Mouse (Mus musculus) cerebellum, adult 18-20 months (tissue): ENCODE measurements around the gene Syn1.

ENCODE experiments used
- DNase-seq, 2 experiments: peaks; one replicate each; pipeline ENCODE4 v3.0.0; 2021

The Syn1 gene

DNA sequence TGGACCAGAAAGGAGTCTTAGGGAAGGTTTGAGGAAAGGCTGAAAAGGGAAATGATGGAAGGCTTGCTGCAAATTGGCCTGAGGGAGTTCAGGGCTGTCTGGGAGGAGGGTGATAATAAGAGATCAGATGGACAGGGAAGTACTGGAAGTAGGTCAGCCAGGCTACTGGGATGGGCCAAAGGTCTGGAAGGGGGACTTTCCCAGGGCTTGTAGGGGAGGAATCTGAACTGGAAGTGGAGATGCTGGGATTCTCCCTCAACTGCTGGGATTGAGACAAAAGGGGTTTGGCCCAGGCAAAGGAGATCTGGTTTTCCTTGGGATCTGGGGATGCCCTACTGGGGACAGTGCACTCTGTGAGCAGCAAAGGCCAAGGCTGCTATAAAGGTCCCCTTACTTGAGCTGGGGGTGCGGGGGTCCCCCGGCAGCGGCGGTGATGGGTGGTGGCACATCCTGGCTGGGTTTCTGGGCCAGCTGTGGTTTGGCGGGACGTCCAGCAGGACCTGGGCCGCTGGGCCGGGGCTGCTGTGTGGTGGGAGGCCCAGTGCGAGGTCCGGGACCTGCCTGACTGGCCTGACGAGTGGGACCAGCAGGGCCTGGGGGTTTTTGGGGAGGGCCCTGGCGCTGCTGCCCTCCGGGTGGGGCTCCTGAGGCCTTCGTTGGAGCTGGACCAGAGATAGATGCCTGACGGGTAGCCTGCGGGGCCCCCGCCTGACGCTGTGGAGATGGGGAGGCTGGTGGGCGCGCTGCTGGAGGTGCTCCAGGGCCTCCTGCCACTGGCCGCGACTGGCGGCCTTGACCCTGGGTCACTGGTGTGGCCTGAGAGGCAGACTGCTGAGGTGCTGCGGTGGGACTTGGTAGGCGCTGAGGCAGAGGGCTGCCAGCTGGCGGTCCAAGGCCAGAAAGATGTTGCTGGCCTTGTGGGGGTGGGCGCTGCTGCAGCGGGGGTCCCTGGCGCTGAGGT is 58.4 kb downstream of the Syn1 start:
- DNase-seq, result no peak

DNA sequence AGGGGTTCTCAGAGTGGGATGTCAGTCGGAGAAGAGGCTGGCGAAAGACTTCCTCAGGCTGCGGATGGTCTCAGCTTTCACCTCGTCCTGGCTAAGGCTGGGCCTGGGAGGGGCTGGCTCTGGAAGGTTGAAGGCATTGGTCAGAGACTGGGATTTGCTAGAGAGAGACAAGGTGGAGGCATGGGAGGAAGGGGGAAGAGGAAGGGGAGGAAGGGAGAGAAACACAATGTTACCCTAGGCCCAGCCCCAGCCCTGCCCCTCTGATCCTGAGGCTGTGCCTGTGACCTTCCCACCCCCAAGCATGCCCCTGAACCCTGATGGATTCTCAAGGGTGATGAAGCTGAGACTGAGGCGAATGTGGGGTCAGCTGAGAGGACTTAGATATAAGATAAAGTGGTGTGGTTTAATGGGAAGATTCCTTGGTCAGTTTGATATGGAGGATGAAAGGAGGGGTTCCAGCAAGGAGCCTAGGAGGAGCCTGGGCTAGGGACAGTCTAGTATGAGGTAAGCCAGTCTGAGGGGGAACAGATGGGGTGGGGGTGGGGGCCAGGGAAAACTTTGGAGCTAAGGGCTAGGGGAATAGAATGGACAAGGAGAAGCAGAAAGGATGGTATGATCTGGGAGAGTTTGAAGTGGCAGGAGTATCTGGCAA is 59.2 kb downstream of the Syn1 start:
- no peak for DNase-seq

DNA sequence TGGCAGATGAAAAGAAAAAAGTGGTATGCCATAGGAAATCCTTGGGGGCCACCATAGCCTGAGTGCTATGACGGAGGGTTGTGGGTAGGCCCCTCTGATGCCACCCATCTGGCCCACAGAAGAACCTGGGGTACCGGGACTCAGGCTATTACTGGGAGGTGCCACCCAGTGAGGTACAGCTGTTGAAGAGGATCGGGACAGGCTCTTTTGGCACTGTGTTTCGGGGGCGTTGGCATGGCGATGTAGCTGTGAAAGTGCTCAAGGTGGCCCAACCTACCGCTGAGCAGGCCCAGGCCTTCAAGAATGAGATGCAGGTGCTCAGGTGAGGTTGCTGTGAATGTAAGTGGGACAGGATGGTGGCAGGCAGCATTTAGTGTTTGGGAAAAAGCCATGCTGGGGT is 67.0 kb downstream of the Syn1 start:
- DNase-seq, result no peak

DNA sequence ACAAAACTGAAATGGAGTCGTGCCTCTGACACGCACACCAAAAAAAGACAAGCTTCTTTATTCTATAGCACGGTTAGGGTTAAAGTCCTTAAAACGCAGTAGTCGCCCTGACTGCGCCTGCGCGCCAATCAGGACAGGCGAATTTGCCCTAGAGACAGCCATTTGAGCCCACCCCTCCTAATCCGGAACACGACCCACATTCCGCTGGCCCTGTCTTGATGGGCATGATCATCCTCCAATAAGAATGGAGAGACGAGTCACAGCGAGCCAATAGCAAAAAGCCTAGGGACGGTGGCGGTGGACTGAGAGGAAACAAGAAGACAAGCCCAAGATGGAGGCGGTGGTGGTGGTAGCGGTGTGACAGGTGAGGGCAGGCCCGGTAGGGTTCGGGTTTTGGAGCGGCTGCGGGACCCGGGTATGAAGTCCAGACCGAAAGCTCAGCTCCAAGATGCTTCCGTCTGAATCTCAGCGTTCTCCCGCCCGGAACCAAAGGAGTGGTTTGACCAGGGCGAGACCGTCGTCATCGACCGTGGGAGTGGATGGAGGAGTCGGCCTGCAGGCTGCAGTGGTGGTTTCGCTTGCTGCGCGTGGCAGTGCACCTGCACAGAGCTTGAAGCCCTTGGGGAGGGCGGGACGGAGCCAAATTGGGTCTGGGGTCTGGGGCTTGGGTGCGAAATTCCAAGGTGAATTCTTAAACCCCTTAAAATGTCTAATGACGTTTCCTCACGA is 72.4 kb downstream of the Syn1 start:
- peak; percentile 88 to 93 for DNase-seq

DNA sequence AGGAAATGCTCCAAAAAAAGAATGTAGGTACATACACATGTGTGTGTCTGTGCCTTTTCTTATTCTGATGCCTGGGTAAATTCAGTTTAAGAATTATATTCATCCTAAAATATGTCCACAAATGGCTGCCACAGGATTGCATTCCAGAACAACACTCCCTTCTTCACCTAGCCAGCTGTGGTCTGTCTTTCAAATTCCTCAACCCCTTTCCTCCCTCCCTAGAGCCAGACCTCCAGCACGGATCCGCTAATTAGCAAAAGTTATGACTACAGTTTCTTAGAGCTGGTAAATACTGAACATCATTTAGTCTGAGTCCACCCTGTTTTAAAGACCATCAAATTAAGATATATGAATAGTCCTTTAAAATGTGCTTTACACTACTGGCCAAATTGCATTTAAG is 73.0 kb downstream of the Syn1 start:
- no peak for DNase-seq

DNA sequence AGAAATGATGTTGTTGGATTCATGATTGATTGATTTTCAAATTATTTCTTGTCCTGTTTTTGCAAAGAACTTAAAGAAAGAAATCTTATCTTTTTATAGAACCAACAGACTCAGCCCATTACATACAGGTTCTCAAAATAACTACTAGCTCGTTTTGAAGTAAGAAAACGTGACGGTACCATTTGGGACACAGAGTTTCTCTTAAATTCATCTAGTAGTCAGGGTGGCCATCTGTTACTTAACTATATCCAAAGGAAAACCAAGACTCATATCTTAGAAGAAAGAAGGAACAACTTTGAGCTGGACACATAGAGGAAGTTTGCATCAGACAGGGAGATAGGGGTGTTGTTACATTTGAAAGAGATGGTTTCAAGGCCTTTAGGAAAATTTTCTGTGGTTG is 73.6 kb downstream of the Syn1 start:
- DNase-seq, result no peak

DNA sequence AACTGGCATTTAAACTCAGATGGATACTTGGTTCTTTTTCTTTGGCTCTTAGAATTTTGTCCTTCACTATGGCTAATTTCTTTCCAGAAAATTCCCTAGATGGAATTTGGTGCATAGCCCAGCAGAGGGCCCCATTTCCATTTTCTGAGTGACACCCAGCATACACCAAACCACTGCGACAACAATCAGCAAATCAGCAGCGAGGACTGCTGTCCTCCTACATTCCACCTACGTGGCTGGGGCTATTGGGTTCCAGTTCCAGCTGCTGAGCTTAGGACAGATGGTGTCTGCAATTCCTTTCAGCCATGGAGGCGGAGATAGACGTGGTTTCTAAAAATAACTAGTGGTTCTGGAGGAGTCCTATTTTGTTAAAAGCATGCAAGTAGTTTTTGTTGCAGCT is 91.9 kb downstream of the Syn1 start:
- DNase-seq, result peak; percentile 62 to 67

DNA sequence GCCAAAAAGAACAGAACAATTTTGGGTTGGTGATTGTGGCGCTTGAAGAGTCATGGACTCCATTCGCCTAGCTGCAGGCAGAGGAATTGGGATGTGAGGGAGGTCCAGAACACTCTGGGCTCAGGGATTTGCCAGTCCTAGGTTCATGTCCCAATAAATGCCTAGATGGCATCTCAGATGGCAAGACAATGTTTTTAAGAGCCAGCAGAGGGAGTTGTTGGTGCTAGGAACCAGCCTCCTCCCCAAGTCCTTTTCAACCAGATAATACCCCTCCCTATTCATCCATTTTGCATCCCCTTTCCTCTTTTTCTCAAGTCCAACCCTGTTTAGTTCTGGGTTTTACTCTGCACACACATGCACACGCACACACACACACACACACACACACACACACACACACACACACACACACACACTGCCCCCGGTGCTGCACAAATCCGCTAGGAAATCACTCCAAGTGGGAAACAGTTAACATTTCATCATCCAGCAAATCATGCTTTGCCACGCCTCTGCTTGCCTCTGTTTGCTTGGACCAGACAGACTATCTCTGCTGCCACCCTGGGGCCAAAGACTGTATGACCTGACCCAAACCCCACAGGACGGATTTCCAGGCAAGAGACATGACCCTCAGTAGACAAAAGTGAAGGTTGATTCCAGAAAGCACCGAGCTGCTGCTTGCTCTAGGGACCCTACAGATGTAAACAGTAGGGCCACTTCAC is 100.9 kb downstream of the Syn1 start:
- peak; percentile 70 to 77 for DNase-seq

DNA sequence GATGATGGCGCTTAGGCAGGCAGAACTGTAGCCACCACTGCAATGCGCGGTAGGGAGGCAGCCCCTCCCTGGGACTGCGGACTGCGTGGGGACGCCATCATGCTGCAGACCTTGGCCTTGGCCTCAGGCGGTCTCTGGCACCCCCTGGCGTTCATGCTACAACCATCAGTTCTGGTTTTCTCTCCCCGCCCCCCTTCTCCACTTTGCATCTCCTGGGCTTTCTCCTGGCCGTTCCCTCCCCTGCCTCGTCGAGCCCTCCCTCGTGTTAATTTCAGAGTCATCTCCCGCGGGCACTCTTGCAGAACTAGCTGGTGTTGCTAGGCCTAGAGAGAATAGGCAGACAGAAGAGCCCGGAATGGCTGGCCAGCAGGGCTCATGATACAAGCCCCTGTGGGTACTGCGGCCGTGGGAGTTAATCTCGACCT is 101.6 kb downstream of the Syn1 start:
- peak; percentile 79 to 87 for DNase-seq

DNA sequence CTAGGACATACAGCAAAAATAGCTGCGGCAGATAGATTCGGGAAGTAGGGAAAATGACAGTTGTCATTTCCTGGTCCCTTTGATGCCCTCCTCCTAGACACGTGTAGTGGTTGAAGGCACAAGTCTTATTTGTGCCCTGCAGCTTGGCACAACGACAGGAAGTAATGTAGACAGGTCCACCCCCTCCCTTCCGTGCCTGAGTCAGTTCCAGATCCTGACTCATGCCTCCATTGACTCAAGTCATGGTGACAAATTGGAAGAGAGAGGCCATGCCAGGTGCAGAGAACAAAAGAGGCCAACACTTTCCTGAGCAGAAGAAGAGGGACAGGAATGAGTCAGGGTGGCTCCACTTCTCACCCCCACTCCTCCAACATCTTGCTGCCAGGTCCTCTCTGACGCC is 103.8 kb downstream of the Syn1 start:
- peak; percentile 31 to 42 for DNase-seq
